Mouse (Mus musculus): Measurements from ENCODE around the gene Dcpp3. TPM values are rescaled to one million over a fixed set of nuclear protein-coding genes. Genes with fewer than 3 reads are reported as not detected.
A peak's percentile ranks its signal among the peaks of the same experiment; 100 is the strongest.
"Not testable (repeated sequence)": the region's sequence is repeated elsewhere in the genome, so short reads cannot be mapped to it uniquely, and the experiment has no call there.

Dcpp3 gene
- not detected for total RNA-seq (2021)

DNA sequence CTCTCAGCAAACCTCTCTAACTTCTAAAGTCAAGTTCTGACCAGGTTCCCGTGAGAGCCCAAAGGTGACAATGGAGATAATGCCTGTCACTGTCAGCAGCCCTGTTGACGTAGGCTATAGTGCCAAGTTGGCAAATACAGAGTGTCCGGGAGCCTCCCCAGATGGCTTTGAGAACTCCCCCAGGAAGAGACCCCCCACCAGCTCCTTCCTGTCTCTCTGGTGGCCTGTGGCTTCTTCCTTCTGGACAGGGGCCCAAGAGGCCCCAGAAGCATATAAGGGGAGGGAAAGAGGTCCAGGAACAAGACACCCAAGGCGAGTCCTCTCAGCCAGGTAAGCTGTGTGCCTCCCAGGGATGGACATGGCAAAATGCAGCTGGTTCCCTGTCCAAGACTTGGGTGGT, at the start of gene Dcpp3:
Gene Dcpp3, plus strand, starts transcription at position 301 of the 400 bp plus-strand sequence.
- DNase-seq; intact Hi-C loops (cut with DNase I): not testable (repeated sequence)

DNA sequence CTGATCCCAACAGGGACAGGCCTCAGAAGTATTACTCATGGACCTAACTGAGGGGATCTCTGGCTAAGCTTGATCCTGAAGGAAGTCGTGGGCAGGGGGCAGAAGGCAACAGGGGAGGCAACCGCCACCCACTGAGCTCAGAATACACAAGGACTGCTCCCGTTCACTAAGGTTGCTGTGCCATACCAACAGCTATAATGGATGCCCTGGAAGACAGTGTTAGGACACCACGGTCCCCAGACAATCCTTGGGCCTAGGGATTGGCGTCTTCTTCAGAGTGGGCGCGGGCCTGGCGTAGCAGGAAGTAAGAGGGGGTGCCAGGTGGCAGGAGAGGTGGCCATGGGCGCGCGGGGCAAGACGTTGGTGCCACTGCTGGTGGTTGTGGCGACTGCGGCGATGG, 49.5 kb upstream of the Dcpp3 start, which contains the start of gene Prss21:
Gene Prss21, plus strand, starts transcription at position 301 of the 400 bp plus-strand sequence.
- intact Hi-C loops (cut with DNase I), result no loop called here
- no peak for DNase-seq

DNA sequence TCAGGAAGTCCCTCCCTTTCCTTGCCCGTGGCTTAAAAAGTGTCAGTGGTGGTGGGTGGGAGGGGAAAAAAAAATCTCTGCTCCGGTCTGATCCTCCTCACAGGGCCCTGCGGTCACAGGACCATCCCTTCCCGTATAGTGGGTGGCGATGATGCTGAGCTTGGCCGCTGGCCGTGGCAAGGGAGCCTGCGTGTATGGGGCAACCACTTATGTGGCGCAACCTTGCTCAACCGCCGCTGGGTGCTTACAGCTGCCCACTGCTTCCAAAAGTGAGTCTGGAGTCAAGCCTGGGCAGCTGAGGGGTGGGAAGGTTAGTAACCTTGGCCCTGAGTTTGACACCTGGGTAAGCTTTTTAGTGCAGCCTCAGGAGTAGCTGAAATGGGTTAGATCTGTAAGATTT, 48.7 kb upstream of the Dcpp3 start:
- intact Hi-C loops (cut with DNase I), result no loop called here
- no peak for DNase-seq

DNA sequence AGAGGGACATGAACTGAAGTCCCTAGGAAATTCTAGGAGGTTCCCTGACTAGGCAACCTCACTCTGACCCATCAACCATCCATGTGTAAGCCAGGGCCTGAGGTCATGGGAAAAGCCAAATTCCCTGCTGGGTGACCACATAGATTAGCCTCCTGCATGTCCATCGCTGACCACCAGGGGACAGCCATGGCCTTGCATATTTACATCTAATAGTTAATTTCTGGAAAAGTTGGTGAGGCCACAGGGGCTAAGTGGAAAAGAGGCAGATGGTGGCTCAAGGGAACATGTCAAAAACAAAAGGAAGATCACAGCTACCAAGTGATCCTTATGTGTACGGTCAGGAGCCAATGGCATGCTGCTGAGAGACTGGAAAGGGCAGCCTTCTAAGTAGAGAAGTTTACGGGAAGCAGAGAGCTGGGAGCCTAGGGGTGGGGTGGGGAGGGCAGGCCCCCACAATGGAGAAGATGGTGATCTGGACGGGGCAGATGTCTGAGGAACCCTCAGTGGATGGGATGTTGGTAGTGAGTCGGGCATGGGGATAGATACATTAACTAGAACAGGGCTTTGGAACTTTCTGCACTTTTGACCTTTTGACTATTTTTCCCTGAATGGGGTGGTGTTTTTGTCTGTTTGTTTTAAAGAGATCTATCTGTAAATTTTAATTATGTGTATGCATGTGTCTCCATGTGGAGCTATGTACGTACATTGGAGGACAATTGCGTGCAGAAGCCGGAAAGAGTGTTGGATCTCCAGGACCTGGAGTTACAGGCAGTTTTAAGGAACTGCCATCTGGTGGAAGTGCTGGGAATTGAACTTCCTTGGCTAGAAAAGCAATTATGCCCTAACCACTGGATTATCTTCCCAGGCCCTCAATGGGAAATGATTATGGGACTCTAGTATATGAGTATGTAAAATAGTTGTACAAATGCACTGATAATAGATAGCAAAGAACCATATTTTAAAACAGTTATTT, 43.1 kb upstream of the Dcpp3 start:
- peak; percentile 56 to 76 for DNase-seq
- intact Hi-C loops (cut with DNase I), result loop anchor here (1.0 kb wide), 2 partner anchors 86 to 100 kb away; no protein-coding TSS in a partner anchor

DNA sequence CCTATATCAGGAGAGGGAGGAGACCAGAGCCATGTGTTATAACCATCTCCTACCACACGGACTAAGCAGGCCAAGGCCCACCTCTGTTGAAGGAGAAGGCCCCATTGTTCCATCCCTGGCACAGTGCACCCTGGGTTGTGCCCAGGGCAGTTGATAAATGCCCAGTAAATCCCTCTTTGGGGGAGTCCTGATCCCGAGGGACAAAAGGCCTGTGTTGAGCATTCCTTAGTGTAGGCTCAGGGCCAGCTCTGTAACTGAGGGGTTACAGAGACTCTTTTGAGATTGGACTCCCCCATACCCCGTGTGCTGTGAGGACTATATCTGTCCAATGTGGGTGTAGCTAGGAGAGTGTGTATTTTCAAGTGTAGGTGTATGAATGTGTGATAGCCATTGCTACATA, 40.5 kb upstream of the Dcpp3 start:
- intact Hi-C loops (cut with DNase I), result no loop called here

DNA sequence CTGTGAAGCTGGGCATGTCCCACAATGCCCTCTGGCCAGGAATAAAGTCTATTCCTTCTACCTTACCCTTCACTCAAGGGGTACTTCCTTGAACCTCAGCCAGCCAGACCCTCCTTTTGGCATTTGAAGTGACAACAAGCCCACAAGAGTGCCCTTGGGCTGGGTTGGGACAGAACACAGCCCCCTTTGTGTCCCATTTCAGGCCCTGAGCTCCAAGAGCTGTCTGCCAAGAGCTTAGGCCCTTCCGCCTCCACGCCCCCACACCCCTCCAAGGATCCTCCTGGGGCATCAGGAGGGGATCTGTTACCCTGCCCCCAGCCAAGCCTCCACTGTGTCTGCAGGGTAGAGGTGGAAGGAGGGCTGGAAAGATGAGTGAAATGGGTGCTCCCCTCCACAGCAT, 40.1 kb upstream of the Dcpp3 start:
- intact Hi-C loops (cut with DNase I), result no loop called here
- DNase-seq, result no peak

More for the DNA sequence above, 40.5 kb upstream of the Dcpp3 start:
- DNase-seq, result no peak

DNA sequence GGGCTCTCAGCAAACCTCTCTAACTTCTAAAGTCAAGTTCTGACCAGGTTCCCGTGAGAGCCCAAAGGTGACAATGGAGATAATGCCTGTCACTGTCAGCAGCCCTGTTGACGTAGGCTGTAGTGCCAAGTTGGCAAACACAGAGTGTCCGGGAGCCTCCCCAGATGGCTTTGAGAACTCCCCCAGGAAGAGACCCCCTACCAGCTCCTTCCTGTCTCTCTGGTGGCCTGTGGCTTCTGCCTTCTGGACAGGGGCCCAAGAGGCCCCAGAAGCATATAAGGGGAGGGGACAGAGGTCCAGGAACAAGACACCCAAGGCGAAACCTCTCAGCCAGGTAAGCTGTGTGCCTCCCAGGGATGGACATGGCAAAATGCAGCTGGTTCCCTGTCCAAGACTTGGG, 36.7 kb upstream of the Dcpp3 start, which contains the start of the genes Dcpp1 and Dcpp2:
Gene Dcpp1, plus strand, starts transcription at position 301 of the 400 bp plus-strand sequence.
Gene Dcpp2, plus strand, starts transcription at position 305 of the 400 bp plus-strand sequence.
- intact Hi-C loops (cut with DNase I); DNase-seq: not testable (repeated sequence)

DNA sequence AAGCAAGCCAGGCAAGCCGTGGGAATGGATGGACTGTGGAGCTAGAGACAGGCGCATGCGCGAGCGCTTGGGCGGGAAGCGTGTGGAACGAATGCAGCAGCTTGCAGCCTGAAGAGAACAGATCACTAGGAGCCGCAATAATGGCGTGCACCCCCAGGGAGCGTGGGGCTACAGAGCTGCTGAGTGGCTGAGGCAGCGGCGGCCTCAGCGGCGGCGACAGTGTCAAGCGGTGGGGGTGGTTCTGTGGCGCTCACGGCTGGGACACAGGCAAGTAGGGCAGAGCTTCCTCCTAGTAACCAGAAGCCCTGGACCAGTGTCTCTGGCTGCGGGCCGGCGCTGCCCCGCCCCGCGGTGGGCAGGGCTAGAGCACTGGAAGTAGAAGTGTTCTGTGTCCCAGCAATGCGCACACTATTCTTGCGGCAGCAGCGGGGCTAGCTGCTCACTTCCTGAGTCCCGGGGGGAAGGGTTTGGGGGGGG, 7.3 kb downstream of the Dcpp3 start:
- peak; percentile 94 to 95 for DNase-seq
- intact Hi-C loops (cut with DNase I), result no loop called here

DNA sequence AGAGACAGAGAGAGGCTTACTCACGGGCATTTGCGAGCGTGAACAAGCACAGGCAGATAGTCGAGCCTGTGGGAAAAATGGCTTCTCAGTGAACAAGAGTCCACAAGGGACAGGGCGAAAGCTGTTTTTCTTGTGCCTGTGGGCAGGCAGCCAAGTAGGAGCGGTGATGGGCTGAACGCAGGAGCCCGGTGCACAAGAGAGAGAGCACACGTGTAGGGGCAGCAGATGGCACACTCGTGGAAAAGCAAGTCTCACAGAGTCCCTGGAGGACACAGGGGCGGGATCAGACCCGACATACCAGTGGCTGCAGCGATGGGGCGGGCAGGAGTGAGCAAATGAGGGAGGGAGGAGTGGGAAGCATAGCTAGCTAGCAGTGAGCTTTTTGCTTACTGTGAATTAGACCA, 7.8 kb downstream of the Dcpp3 start:
- intact Hi-C loops (cut with DNase I), result no loop called here
- peak; percentile 66 to 76 for DNase-seq

DNA sequence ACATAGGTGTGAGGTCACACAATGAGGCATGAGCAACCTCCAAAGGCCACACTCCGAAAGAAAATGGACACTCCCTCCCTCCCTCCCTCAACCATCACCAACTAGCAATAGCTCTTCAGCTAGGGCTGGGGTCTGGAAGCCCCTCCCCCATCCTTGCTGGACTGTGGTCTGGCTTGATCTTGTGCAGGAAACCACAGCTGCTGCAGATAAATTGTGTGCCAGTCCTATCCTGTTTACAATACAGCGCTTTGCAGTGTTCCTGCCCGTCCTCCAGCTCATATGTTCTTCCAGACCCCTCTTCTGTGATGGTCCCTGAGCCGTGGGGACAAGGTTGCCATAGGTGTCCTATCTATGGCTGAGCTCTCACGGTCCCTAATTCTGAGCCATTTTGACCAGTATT, 13.9 kb downstream of the Dcpp3 start:
- intact Hi-C loops (cut with DNase I), result no loop called here

DNA sequence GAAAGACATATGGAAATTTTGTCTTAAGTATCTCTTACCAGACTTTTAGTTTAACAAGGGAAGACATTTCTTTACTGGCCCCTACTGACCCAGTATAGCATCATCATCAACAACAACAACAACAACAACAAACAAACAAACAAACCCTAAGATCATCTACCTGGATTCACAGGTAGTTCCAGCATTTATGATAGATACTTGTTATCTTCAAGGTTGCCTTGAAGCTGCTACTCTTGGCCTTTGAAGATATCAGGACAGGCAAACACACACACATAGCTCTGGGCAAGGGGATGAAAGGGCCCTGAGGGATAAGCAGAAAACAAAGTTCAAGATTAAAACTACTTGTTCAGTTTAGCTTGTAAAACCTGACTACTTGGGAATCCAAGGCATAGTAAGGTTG, 24.1 kb downstream of the Dcpp3 start, which contains the start of gene Sbp:
Gene Sbp, plus strand, starts transcription at position 301 of the 400 bp plus-strand sequence.
- DNase-seq, result no peak
- intact Hi-C loops (cut with DNase I), result no loop called here

More for the DNA sequence above, 13.9 kb downstream of the Dcpp3 start:
- DNase-seq, result no peak

DNA sequence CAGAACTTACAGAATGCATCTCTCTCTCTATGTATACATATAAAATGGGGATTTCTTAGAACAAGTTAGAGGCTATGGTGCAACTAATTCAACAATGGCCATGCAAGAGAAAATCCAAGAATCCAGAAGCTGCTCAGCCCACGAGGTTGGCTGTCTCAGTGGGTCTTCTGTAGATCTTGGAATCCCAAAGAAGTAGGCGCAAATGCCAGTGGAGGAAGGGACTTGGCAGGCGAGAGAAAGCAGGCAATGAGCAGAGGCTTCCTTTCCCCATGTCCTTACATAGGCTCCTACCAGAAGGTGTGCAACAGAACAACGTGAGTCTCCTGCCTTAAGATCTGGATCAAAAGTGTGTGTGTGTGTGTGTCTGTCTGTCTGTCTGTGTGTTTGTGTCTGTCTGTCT, 30.2 kb downstream of the Dcpp3 start:
- intact Hi-C loops (cut with DNase I); DNase-seq: not testable (repeated sequence)

DNA sequence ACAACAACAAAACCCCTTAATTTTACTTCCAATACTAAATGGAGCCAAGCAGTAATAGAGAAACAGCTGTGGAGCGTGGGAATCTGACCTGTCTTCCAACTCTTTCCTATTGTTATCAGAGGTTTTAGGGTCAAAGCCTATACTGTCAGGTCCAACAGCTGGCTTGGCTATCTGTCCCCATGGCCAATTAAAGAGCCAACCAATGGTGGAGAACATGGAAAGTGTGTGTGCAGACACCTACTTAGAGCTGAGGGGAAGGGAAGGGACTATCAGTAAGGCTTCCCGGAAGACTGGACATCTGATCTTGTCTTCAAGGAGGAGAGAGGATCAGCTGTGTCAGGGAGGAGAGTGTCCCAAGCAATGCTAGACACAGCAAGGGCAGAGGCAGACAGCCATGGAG, 31.8 kb downstream of the Dcpp3 start:
- DNase-seq, result peak in 1 of 2 experiments; percentile 12
- intact Hi-C loops (cut with DNase I), result no loop called here

DNA sequence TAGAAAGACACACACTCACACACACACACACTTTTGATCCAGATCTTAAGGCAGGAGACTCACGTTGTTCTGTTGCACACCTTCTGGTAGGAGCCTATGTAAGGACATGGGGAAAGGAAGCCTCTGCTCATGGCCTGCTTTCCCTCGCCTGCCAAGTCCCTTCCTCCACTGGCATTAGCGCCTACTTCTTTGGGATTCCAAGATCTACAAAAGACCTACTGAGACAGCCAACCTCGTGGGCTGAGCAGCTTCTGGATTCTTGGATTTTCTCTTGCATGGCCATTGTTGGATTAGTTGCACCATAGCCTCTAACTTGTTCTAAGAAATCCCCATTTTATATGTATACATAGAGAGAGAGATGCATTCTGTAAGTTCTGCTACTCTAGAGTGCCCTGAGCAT, 33.6 kb downstream of the Dcpp3 start:
- DNase-seq; intact Hi-C loops (cut with DNase I): not testable (repeated sequence)

DNA sequence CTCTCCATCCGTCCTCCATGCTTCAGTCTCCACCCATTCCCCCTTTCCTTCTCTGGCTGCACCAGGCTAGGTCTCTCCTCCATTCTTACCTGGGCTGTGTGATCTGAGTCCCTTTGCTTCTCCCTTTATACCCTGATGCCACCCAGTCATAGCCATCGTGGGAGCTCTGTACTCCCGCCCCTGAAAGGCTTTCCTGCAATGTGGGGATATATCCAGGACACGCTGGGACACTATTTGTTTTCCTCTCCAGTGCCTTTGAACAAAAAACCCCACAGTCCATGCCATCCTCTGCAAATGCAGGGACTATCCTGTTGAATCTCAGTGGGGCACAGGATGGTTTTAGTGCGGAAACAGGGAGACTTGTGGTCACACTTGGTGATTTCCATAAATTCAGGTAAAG, 37.9 kb downstream of the Dcpp3 start, which contains the start of gene Sbpl:
Gene Sbpl, minus strand, starts transcription at position 101 of the 400 bp plus-strand sequence.
- no peak for DNase-seq
- intact Hi-C loops (cut with DNase I), result no loop called here

DNA sequence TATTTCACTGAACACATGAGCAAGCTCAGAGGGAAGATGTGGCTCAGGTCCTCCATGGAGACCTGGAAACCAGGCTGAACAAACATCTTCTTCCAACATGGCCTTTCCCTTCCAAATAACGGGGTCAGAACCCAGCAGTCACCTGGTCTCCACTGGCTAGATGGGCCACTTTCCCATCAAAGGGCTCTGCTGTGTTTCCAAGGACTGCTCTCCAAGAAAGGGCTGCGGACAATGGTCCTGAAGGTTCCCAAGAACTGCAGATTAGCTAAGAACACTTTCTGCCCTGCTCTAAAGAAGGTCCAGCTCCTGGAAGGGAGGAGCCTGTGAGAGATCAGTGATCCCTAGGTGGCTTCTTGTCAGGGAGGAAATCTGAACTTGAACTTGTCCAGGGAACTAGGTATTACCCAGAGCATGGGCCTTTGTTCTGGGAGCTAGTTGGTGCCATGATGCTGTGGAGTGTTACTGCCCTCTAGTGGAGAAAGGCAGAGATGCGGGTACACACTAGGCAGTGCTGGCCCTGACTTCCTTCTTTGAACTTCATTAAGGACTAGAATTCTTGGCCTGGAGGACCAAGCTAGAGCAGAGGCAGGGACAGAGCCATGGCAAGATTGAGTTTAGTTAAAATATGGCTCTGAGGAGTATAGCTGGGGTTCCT, 43.0 kb downstream of the Dcpp3 start:
- intact Hi-C loops (cut with DNase I), result loop anchor here (1.0 kb wide), 3 partner anchors 86 to 186 kb away; no protein-coding TSS in a partner anchor
- peak; percentile 82 to 88 for DNase-seq

DNA sequence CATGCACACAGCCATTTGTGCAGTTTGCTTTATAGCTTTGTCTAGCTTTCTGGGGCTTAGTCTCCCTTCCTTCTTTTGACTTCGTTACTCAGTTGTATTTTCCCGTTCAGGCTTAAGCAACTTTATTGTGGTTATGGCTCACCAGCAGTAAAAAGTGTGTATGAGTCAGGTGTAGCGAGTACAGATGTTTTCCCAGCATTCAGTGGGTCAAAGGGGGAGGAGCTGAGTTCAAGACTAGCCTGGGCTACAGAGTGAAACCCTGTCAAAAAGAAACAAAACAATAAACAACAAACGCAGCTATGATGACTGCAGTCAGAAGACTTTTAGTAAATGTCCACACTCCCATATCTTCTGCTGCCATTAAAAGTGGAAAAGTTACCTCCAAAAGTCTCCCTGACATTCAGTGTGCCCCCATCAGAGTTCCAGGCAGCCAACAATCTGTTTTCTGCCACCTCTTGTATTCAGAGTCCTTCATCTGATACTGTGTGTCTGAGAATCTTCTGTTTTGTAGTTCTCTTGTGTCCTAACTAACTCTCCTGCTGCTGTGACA, 44.4 kb downstream of the Dcpp3 start:
- intact Hi-C loops (cut with DNase I), result no loop called here
- DNase-seq, result no peak

DNA sequence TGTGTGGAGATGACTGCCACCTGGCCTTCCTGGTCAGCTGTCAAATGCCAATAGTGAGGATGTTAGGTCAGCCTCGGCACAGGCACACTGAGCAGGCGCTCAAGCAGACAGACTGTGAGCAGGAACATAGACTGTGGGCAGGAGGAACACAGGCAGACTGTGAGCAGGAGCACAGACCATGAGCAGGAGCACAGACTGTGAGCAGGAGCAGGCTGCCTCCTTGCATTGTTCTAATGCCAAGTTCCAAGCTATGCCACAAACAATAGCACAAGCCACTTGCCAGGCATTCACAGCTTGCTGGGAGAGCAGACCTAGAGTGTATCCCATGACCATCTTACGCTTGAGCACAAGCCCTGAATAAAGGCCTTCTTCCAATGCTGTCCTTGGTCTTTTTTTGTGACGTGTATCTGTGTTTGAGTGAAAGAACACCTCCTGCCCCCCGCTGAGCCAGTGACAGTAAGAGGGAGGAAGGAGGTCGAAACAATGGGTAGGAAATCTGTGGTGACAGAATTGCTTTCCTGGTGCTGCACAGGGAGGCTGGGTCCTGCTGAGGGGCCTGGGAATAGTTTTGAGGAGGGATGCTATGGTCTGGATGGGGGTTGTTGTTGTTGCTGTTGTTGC, 48.7 kb downstream of the Dcpp3 start:
- intact Hi-C loops (cut with DNase I), result no loop called here
- no peak for DNase-seq

DNA sequence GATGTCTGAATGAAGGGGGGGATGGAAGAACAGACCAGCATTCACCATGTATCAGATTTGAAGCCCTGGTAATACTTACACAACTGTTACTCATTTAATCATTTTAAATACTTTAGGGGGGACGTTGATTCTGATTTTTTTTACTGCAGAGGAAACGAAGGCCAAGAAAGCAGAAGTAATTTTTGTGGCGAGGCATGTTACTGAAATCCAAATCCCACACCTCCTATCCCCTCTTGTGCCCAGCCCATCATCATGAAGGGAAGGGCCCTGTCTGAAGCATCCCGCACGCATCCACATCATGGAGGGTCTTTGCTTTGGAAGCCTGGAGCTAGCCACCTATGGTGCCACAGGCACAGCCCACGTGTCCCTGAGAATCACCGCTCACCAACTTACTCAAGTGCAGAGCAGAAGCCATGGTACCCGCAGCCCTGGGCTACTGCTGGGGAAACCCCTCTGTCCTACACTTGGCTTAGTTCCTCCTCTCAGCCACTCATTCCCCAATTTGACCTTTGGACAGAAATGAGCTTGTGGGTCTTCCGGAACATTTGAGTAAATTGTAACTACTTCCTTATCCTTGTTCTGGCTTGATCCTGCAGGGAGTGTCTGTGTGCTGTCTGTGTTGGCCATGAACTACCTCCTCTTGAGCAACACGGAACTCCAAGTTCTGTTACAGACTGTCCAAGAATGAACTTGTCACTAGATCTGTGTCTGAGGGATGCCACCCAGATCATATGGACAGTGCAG, 49.6 kb downstream of the Dcpp3 start:
- no peak for DNase-seq
- intact Hi-C loops (cut with DNase I), result no loop called here
